Mouse (Mus musculus) C2C12 (cell line): ENCODE measurements at regions not wholly inside any gene's neighbourhood (a gene's known extent, or its start where the extent isn't known, plus 50 kb on each side); places are given as distances from the start of the nearest gene placed in this dataset.

Source experiments
- CTCF ChIP-seq: IDR thresholded peaks from one replicate; pipeline ENCODE4 v1.5.1; 2011; ENCODE audit not compliant: control insufficient read depth, insufficient read depth, insufficient read length
- MAX ChIP-seq: IDR thresholded peaks from one replicate; pipeline ENCODE4 v1.6.1; 2011; ENCODE audit warnings: mild to moderate bottlenecking, control low read depth
- MYOD1 ChIP-seq: IDR thresholded peaks from one replicate; pipeline ENCODE4 v1.6.1; 2011; ENCODE audit warnings: low read depth; ENCODE audit not compliant: control insufficient read depth, insufficient read length
- USF1 ChIP-seq: IDR thresholded peaks from one replicate; pipeline ENCODE4 v1.6.1; 2011; ENCODE audit warnings: low read depth, mild to moderate bottlenecking, control low read depth, moderate library complexity

DNA sequence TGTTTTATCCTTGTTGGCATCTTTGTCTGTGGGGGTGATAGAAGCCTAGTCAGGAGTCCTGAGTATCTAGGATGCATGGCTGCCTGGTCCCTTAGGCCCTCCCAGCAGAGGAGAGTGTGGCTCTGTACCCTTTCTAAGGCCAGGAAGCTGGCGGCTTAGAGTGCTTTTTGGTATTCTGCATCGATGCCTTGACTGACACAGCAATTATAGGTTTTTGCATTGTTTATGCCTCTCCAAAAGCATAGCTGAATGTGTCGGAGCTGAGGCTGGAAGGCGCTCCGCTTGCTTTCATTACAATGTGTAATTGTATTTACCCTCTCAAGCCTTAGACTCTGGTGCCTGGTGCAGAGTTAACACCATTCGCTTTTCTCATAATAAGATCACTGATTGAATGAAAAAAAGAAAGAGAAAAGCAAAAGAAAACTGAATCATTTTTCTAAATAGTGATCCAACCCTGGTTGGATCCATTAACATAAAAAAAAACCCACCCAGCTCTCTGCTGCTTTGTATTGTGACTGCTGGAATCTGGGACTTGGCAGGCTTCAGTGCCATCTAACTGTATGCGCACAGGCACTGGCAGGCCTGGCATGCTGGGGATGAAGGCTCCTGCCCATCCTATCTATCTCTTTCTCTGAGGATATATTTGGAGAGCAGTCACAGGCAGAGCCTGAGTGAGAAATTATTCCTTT is 376.8 kb downstream of the Zfp619 start:
- no peak for TF ChIP-seq USF1
- TF ChIP-seq CTCF: no peak
- no peak for TF ChIP-seq MAX
- no peak for TF ChIP-seq MYOD1
